Mouse (Mus musculus) erythroblast, embryonic 14.5 days (primary cell): ENCODE results near the gene Ip6k1.

Source experiments
- GATA1 ChIP-seq: IDR thresholded peaks from 2 replicates; pipeline ENCODE4 v1.6.1; 2012; ENCODE audit warnings: low read length, inconsistent platforms, mixed read lengths
- TAL1 ChIP-seq: IDR thresholded peaks from 3 replicates; pipeline ENCODE4 v1.6.1; 2012; ENCODE audit warnings: low read length, inconsistent platforms, mixed read lengths

GRCm38 (mm10) chr9:108020741-108021140 lies 18.4 kb downstream of the Ip6k1 start:
- TF ChIP-seq TAL1 (no peak), GATA1 (no peak)
